Mouse (Mus musculus) C2C12 (cell line): ENCODE results near the gene Tmed8.

Experiments
- CEBPB ChIP-seq: IDR thresholded peaks from one replicate; pipeline ENCODE4 v1.6.1; 2011; ENCODE audit warnings: low read depth, mild to moderate bottlenecking, control low read depth, moderate library complexity
- CTCF ChIP-seq: IDR thresholded peaks from one replicate; pipeline ENCODE4 v1.5.1; 2011; ENCODE audit not compliant: control insufficient read depth, insufficient read depth, insufficient read length
- FOSL1 ChIP-seq: IDR thresholded peaks from one replicate; pipeline ENCODE4 v1.8.0; 2011; ENCODE audit warnings: mild to moderate bottlenecking, low read length; ENCODE audit not compliant: poor library complexity, insufficient read depth, severe bottlenecking
- MAX ChIP-seq: IDR thresholded peaks from one replicate; pipeline ENCODE4 v1.6.1; 2011; ENCODE audit warnings: mild to moderate bottlenecking, control low read depth
- MYOD1 ChIP-seq: IDR thresholded peaks from one replicate; pipeline ENCODE4 v1.6.1; 2011; ENCODE audit warnings: low read depth; ENCODE audit not compliant: control insufficient read depth, insufficient read length
- MYOG ChIP-seq: IDR thresholded peaks from one replicate; pipeline ENCODE4 v1.6.1; 2011; ENCODE audit not compliant: control insufficient read depth, insufficient read length; ENCODE audit errors: extremely low read depth
- USF1 ChIP-seq: IDR thresholded peaks from one replicate; pipeline ENCODE4 v1.6.1; 2011; ENCODE audit warnings: low read depth, mild to moderate bottlenecking, control low read depth, moderate library complexity

GRCm38 (mm10) chr12:87198792-87199191 is 1.5 kb downstream of the Tmed8 start:
- TF ChIP-seq CTCF, result no peak
- TF ChIP-seq CEBPB, result no peak
- TF ChIP-seq MAX, result no peak
- no peak for TF ChIP-seq MYOD1
- no peak for TF ChIP-seq USF1
- TF ChIP-seq MYOG, result no peak
- no peak for TF ChIP-seq FOSL1
